Mouse (Mus musculus) gastrocnemius, postnatal 4 days (tissue): Measurements from ENCODE around the gene Traf3ip2. TPM values are rescaled to one million over a fixed set of nuclear protein-coding genes. Genes with fewer than 3 reads are reported as not detected.

Experiments
- DNase-seq, 2 experiments: peaks; one replicate each; pipeline ENCODE4 v3.0.0; 2021 to 2022; ENCODE audit warnings: low spot score in 2 of 2, mixed read lengths in 2 of 2
- long read RNA-seq, 2 experiments: library from polyadenylated mRNA; stranded (forward); transcript quantifications; one replicate each; pipeline ENCODE4 v2.0.0; 2021
- total RNA-seq, 2 experiments: library from RNA; stranded (reverse); gene quantifications; 2 replicates each; pipeline ENCODE4 v1.2.3; 2021

The Traf3ip2 gene
- 1 to 10 TPM; 4.4 to 5.8 TPM for total RNA-seq
- long read RNA-seq, experiment 1, transcript Traf3ip2-201 (9 exons, 2,867 nt): major isoform, 7 of 9 reads
- long read RNA-seq, experiment 1, partial matches to known transcripts: 0 of 9 reads
- long read RNA-seq, experiment 1, other reads (novel, unspliced or antisense): 2 of 9 reads
- long read RNA-seq, experiment 2, partial matches to known transcripts: 2 of 6 reads
- long read RNA-seq, experiment 2, other reads (novel, unspliced or antisense): 3 of 6 reads

- no peak for DNase-seq
Measured at GRCm38 (mm10) chr10:39612633-39612988, at the start of gene Traf3ip2. Traf3ip2 (plus strand) TSS chr10:39612934.

GRCm38 (mm10) chr10:39563552-39564223 lies 49.0 kb upstream of the Traf3ip2 start:
- no peak for DNase-seq

- no peak for DNase-seq
Measured at GRCm38 (mm10) chr10:39566901-39567300, 45.8 kb upstream of the Traf3ip2 start.

- DNase-seq: no peak
Measured at GRCm38 (mm10) chr10:39568991-39569390, 43.7 kb upstream of the Traf3ip2 start.

- DNase-seq: no peak
Measured at GRCm38 (mm10) chr10:39571011-39571410, 41.7 kb upstream of the Traf3ip2 start.

- DNase-seq: no peak
Measured at GRCm38 (mm10) chr10:39572050-39572671, 40.6 kb upstream of the Traf3ip2 start.

GRCm38 (mm10) chr10:39572672-39573051 lies 40.1 kb upstream of the Traf3ip2 start:
- DNase-seq: no peak

- no peak for DNase-seq
Measured at GRCm38 (mm10) chr10:39576466-39576865, 36.3 kb upstream of the Traf3ip2 start.

GRCm38 (mm10) chr10:39580477-39580876 lies 32.3 kb upstream of the Traf3ip2 start:
- no peak for DNase-seq

- DNase-seq: no peak
Measured at GRCm38 (mm10) chr10:39582385-39582784, 30.3 kb upstream of the Traf3ip2 start.

GRCm38 (mm10) chr10:39583718-39584117 lies 29.0 kb upstream of the Traf3ip2 start:
- DNase-seq: no peak

GRCm38 (mm10) chr10:39587290-39587925 lies 25.3 kb upstream of the Traf3ip2 start:
- DNase-seq: peak in 1 of 2 experiments; percentile 53

GRCm38 (mm10) chr10:39587973-39588746 lies 24.6 kb upstream of the Traf3ip2 start:
- no peak for DNase-seq

GRCm38 (mm10) chr10:39589765-39590546 lies 22.8 kb upstream of the Traf3ip2 start:
- no peak for DNase-seq

- no peak for DNase-seq
Measured at GRCm38 (mm10) chr10:39590629-39591028, 22.1 kb upstream of the Traf3ip2 start.

- DNase-seq: no peak
Measured at GRCm38 (mm10) chr10:39592501-39592900, 20.2 kb upstream of the Traf3ip2 start.

- no peak for DNase-seq
Measured at GRCm38 (mm10) chr10:39594716-39595115, 18.0 kb upstream of the Traf3ip2 start.

GRCm38 (mm10) chr10:39595862-39596261 lies 16.9 kb upstream of the Traf3ip2 start:
- no peak for DNase-seq

GRCm38 (mm10) chr10:39597116-39597791 lies 15.5 kb upstream of the Traf3ip2 start:
- no peak for DNase-seq

- no peak for DNase-seq
Measured at GRCm38 (mm10) chr10:39597792-39598183, 14.9 kb upstream of the Traf3ip2 start.
